Mouse (Mus musculus) cerebellum, adult 2 months (tissue): ENCODE measurements around the gene Rapgef5.

Source experiments
- CTCF ChIP-seq: fragments of 200-500 bp; IDR thresholded peaks from 2 replicates; pipeline ENCODE4 v1.5.1; 2011; ENCODE audit warnings: low read depth, mild to moderate bottlenecking, control low read depth, low read length, moderate library complexity, borderline replicate concordance; ENCODE audit not compliant: insufficient read depth
- POLR2A ChIP-seq: fragments of 200-500 bp; IDR thresholded peaks from 2 replicates; pipeline ENCODE4 v1.6.1; 2011; ENCODE audit warnings: low read length, control low read depth, borderline replicate concordance; ENCODE audit not compliant: insufficient read depth

DNA sequence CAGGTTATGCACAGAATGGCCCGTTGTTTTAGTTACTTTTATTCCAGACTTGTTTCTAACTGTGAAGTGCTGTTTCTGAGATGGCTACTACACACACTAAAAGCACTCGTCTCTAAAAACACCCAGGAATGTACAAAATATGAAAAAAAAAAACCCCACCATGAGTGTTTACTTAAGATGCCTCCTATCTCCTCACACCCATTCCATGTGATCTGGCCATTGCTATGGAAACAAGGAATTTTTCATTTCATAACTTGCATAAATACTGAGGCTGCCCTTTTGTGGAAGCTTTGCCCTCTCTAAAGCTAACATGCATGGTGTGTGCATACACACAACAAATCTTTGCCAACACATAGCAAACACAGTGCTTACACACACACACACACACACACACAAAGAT lies 156.9 kb downstream of the Rapgef5 start:
- TF ChIP-seq POLR2A (no peak), CTCF (no peak)
